Mouse (Mus musculus) intestine, postnatal 0 days (tissue): ENCODE data around the gene Trio. TPM values are rescaled to one million over a fixed set of nuclear protein-coding genes. Genes with fewer than 3 reads are reported as not detected.

Experiments used
- ATAC-seq: fragments of 200-750 bp; cut with Nextera tagmentation; 2 replicates; pipeline ENCODE4 v1.8.0; 2017; ENCODE audit warnings: mild to moderate bottlenecking, moderate TSS enrichment, moderate library complexity
- H3K27ac ChIP-seq: fragments of 300-500 bp; sonication (generic); 2 replicates; pipeline ENCODE4 v1.5.1; 2014; ENCODE audit warnings: mild to moderate bottlenecking, low read depth, low read length, moderate library complexity
- H3K27me3 ChIP-seq: fragments of 300-500 bp; sonication (generic); replicated peaks from 2 replicates; pipeline ENCODE4 v1.6.1; 2014; ENCODE audit warnings: low read length, mixed read lengths; ENCODE audit not compliant: control insufficient read depth, insufficient read depth
- H3K36me3 ChIP-seq: fragments of 300-500 bp; sonication (generic); 2 replicates; pipeline ENCODE4 v1.6.1; 2014; ENCODE audit warnings: mild to moderate bottlenecking, moderate library complexity; ENCODE audit not compliant: control insufficient read depth, insufficient read depth
- H3K4me1 ChIP-seq: fragments of 300-500 bp; sonication (generic); replicated peaks from 2 replicates; pipeline ENCODE4 v1.6.1; 2014; ENCODE audit warnings: antibody characterized with exemption, low read length, mixed read lengths; ENCODE audit not compliant: control insufficient read depth, insufficient read depth
- H3K4me2 ChIP-seq: fragments of 300-500 bp; sonication (generic); replicated peaks from 2 replicates; pipeline ENCODE4 v1.6.1; 2014; ENCODE audit warnings: low read depth, mild to moderate bottlenecking, moderate library complexity
- H3K4me3 ChIP-seq: fragments of 300-500 bp; sonication (generic); 2 replicates; pipeline ENCODE4 v1.5.1; 2014; ENCODE audit warnings: low read depth, low read length
- H3K9ac ChIP-seq: fragments of 300-500 bp; sonication (generic); 2 replicates; pipeline ENCODE4 v1.6.1; 2014; ENCODE audit warnings: mild to moderate bottlenecking, low read depth, low read length
- H3K9me3 ChIP-seq: fragments of 300-500 bp; sonication (generic); 2 replicates; pipeline ENCODE4 v1.6.1; 2016; ENCODE audit warnings: mixed run types; ENCODE audit not compliant: control insufficient read depth
- CTCF ChIP-seq: sonication (generic); IDR thresholded peaks from 2 replicates; pipeline ENCODE4 v1.5.1; 2016; ENCODE audit warnings: low read depth, mild to moderate bottlenecking, control low read depth, antibody characterized with exemption, moderate library complexity
- WGBS: fragments of 180-500 bp; shearing (Covaris S2); extraction: QIAGEN DNeasy Blood & Tissue Kit; methylation state at CpG from one replicate; pipeline ENCODE4 v1.1.7; 2014; 5-methylcytosine and 5-hydroxymethylcytosine counted together
- polyA plus RNA-seq: library from polyadenylated mRNA; unstranded; fragments of >200 nt; fragmentation: Nextera tagmentation; extraction: Ambion mirVana; gene quantifications from 2 replicates; pipeline ENCODE4 v1.2.1, GENCODE M21; 2015

Trio gene
- polyA plus RNA-seq, 1 experiment from 2014 or later, result 10.0 TPM

DNA sequence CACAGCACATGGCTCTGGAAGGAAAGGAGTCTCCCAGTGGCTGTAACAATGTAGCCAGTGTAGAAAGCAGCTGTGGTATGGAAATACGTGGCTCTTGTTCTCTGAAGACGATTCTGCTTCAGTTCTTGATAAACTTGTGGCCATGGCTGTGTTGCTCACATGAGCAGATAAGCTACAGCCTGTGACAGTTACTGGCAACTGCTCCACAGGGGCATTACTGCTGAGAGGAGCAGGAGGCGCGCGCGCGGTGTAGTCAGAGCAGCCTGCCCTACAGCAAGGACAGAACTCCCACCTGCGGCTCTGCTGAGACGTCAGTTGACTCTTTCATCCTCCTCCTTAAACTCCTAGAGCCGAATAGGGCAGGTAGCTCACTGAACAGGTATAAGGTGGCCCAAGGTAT lies 153.9 kb downstream of the Trio start:
- Histone ChIP-seq H3K9ac (no peak overlapping the region), H3K4me3 (no peak overlapping the region), H3K36me3 (peaks cover 34% of the 10 kb centered on the region; the same call in 1 of the 2 replicates), H3K4me1 (no peaks in the 10 kb centered on the region), H3K27ac (no peak overlapping the region), H3K27me3 (no peaks in the 10 kb centered on the region), H3K4me2 (no peak overlapping the region), H3K9me3 (no peaks in the 10 kb centered on the region)
- ATAC-seq, result no peak
- TF ChIP-seq CTCF, result no peak
- 94% methylated on average over 10 of the region's 10 CpGs for WGBS

DNA sequence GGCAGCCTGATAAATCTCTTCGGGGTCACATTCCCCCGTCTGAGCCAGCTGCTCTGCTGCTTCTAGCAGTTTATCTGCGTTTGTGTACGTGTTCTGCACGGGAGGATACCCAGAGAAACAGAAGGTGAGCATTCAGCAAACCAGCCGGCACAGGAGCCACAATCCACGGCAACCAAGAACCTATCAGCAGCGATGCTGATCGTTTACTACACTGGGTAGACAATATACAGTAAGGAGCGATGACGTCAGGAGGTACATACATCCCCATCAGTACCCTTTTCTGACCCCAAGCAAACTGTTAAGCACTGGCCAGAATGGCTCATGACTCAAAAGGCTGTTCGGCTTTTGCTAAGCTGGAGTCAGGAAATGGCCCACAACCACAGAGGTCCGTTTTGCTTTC lies 154.4 kb downstream of the Trio start:
- H3K9ac ChIP-seq, result no peak overlapping the region
- H3K36me3 ChIP-seq, result peaks cover 38% of the 10 kb centered on the region; the same call in 1 of the 2 replicates
- no peak overlapping the region for H3K4me3 ChIP-seq
- no peaks in the 10 kb centered on the region for H3K9me3 ChIP-seq
- H3K4me2 ChIP-seq, result no peak overlapping the region
- TF ChIP-seq CTCF, result no peak
- WGBS, result 85% methylated on average over 13 of the region's 13 CpGs
- no peaks in the 10 kb centered on the region for H3K27me3 ChIP-seq
- H3K27ac ChIP-seq, result no peak overlapping the region
- ATAC-seq, result no peak
- H3K4me1 ChIP-seq, result no peaks in the 10 kb centered on the region

DNA sequence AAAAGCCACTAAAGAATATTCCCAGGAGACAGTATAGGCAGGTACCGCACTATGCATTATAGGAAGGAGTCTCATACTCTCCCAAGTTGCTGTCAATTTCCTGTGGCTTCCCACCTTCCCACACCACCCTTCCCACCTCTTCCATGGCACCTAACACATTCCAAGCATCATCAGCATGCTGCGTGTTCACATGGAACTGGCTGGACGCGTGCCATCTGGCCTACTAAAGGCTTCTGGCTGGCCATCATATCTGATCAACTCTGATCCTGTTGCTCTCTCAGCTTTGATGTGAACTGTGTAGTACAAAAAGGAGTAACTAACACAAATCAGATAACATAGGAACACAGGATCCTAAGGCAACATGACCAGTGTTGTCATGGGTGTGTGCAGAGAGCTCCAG lies 156.6 kb downstream of the Trio start:
- peaks cover 48% of the 10 kb centered on the region; the same call in 1 of the 2 replicates for H3K36me3 ChIP-seq
- H3K27me3 ChIP-seq, result no peaks in the 10 kb centered on the region
- no peak for TF ChIP-seq CTCF
- no peak overlapping the region for H3K27ac ChIP-seq
- no peak overlapping the region for H3K9ac ChIP-seq
- 92% methylated on average over 4 of the region's 4 CpGs for WGBS
- H3K9me3 ChIP-seq, result no peaks in the 10 kb centered on the region
- H3K4me2 ChIP-seq, result no peak overlapping the region
- no peak for ATAC-seq
- no peaks in the 10 kb centered on the region for H3K4me1 ChIP-seq
- no peak overlapping the region for H3K4me3 ChIP-seq

DNA sequence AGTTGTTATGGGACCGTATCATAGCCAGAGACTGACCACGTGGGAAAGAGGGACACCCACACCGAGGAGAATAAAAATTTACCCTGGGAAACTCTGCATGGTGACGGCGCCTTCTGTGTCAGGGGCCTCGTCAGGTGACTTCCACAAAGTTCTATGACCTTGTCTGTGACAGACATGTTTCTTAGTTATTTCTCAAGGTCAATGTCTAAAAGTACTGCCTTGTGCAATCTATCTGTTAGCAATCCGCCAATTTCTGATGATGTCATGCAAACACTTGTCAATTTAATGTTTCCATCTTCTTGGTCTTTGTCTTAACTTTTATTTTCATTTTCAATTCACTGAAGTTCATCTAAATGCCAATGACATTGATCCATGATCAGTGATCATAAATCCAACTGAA lies 157.8 kb downstream of the Trio start:
- Histone ChIP-seq H3K9me3 (no peaks in the 10 kb centered on the region), H3K36me3 (peaks cover 53% of the 10 kb centered on the region), H3K4me1 (no peaks in the 10 kb centered on the region), H3K27me3 (no peaks in the 10 kb centered on the region), H3K4me3 (no peak overlapping the region), H3K4me2 (no peak overlapping the region), H3K27ac (no peak overlapping the region), H3K9ac (no peak overlapping the region)
- ATAC-seq, result no peak
- 84% methylated on average over 7 of the region's 7 CpGs for WGBS
- TF ChIP-seq CTCF, result no peak

DNA sequence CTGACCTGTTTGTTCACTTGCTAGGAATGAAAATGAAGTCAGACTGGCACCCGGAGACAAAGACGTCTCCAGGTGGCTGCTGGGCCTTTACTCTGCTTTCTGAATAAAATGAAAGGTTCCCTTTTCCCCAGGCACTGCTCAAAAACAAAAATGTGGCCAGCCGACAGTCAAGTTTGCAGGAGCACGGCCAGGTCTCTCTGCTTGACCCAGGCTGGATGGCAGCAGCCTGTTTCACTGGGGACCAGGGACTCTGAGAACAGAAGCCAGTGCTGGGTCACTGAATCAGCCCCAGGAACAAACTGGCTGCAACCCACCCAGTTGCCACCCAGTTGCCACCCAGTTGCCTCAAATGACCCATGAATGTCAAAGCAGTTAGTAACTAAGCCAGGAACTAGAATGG lies 159.2 kb downstream of the Trio start:
- no peaks in the 10 kb centered on the region for H3K4me1 ChIP-seq
- peaks cover 46% of the 10 kb centered on the region for H3K36me3 ChIP-seq
- no peak overlapping the region for H3K4me2 ChIP-seq
- no peak overlapping the region for H3K4me3 ChIP-seq
- no peaks in the 10 kb centered on the region for H3K9me3 ChIP-seq
- H3K27ac ChIP-seq, result no peak overlapping the region
- 92% methylated on average over 4 of the region's 4 CpGs for WGBS
- H3K27me3 ChIP-seq, result no peaks in the 10 kb centered on the region
- TF ChIP-seq CTCF, result no peak
- no peak for ATAC-seq
- H3K9ac ChIP-seq, result no peak overlapping the region

DNA sequence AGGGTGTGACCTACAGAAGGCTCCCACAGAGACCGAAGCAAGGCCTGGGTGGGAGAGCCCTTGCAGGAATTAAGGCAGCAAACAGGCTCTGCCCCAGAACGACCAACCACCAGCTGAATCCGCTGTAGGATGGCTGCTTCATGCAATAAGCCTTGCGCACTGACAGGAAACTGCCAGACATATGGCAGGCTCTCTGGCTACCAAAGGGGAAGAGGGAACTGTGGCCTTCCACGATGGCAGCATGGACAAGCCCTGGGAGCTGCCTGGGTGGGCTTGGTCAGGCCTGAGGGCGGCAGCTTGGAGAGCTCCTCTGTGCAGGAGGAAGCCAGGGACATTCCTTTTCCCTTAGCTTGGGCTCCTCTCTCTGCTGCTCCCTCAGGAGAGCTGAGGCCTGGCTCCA lies 159.6 kb downstream of the Trio start:
- Histone ChIP-seq H3K4me1 (no peaks in the 10 kb centered on the region), H3K9ac (no peak overlapping the region), H3K4me2 (no peak overlapping the region), H3K27me3 (no peaks in the 10 kb centered on the region), H3K9me3 (no peaks in the 10 kb centered on the region), H3K27ac (no peak overlapping the region), H3K4me3 (no peak overlapping the region), H3K36me3 (peaks cover 42% of the 10 kb centered on the region)
- 88% methylated on average over 6 of the region's 6 CpGs for WGBS
- no peak for ATAC-seq
- TF ChIP-seq CTCF, result no peak

DNA sequence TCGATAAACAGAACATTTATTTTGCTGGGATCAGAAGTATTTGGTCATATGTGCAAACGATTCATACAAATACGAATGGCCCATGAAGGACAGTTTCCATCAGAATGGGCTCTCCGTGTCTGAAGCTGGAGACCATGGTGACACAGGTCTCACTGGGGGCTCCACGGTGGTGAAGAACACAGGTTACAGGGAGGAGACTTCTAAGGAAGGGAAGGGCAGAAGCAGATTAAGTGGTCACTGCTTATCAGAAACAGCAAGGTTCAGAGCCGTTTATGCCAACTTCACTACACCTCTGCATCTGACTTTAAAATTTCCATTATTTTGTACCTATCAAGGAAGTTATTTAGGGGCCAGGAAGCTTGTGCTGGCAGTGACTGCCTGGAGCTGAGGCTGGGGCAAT lies 161.3 kb downstream of the Trio start:
- Histone ChIP-seq H3K4me3 (no peak overlapping the region), H3K36me3 (peaks cover 31% of the 10 kb centered on the region), H3K4me2 (no peak overlapping the region), H3K27me3 (no peaks in the 10 kb centered on the region), H3K9ac (no peak overlapping the region), H3K9me3 (no peaks in the 10 kb centered on the region), H3K4me1 (no peaks in the 10 kb centered on the region), H3K27ac (no peak overlapping the region)
- TF ChIP-seq CTCF, result no peak
- 84% methylated on average over 6 of the region's 6 CpGs for WGBS
- ATAC-seq, result no peak
